Mouse (Mus musculus) ES-Bruce4 (cell line): ENCODE measurements around the gene Foxp1.

Source experiments
- CTCF ChIP-seq: IDR thresholded peaks from one replicate; pipeline ENCODE4 v1.8.1; 2011; ENCODE audit warnings: low read depth, low read length
- EP300 ChIP-seq: IDR thresholded peaks from 2 replicates; pipeline ENCODE4 v1.6.1; 2011; ENCODE audit warnings: low read depth, low read length; ENCODE audit not compliant: insufficient read depth
- POLR2A ChIP-seq: IDR thresholded peaks from one replicate; pipeline ENCODE4 v1.8.1; 2011; ENCODE audit warnings: low read length; ENCODE audit not compliant: insufficient read depth

- TF ChIP-seq EP300 = no peak
- TF ChIP-seq POLR2A = no peak
- TF ChIP-seq CTCF = no peak
Measured at GRCm38 (mm10) chr6:99330169-99330568, 192.4 kb downstream of the Foxp1 start.
